Mouse (Mus musculus) heart, embryonic 12.5 days (tissue): ENCODE measurements at regions not wholly inside any gene's neighbourhood (a gene's known extent, or its start where the extent isn't known, plus 50 kb on each side); places are given as distances from the start of the nearest gene placed in this dataset.

Source experiments
- ATAC-seq: fragments of 200-750 bp; cut with Nextera tagmentation; 2 replicates; pipeline ENCODE4 v1.8.0; 2017; ENCODE audit warnings: moderate TSS enrichment, moderate library complexity; ENCODE audit not compliant: insufficient number of reproducible peaks, low FRiP score
- H3K27ac ChIP-seq: fragments of 300-500 bp; sonication (generic); 2 replicates; pipeline ENCODE4 v1.5.1; 2016; ENCODE audit warnings: mild to moderate bottlenecking, moderate library complexity; ENCODE audit not compliant: poor library complexity, severe bottlenecking
- H3K27me3 ChIP-seq: fragments of 300-500 bp; sonication (generic); replicated peaks from 2 replicates; pipeline ENCODE4 v1.6.1; 2016; ENCODE audit warnings: mild to moderate bottlenecking, moderate library complexity
- H3K36me3 ChIP-seq: fragments of 300-500 bp; sonication (generic); 2 replicates; pipeline ENCODE4 v1.6.1; 2016; ENCODE audit warnings: mild to moderate bottlenecking, moderate library complexity
- H3K4me1 ChIP-seq: fragments of 300-500 bp; sonication (generic); replicated peaks from 2 replicates; pipeline ENCODE4 v1.6.1; 2016; ENCODE audit warnings: mild to moderate bottlenecking
- H3K4me2 ChIP-seq: fragments of 300-500 bp; sonication (generic); 2 replicates; pipeline ENCODE4 v1.6.1; 2016; ENCODE audit warnings: mild to moderate bottlenecking, moderate library complexity
- H3K4me3 ChIP-seq: fragments of 300-500 bp; sonication (generic); 2 replicates; pipeline ENCODE4 v1.5.1; 2016; ENCODE audit warnings: mild to moderate bottlenecking
- H3K9ac ChIP-seq: fragments of 300-500 bp; sonication (generic); 2 replicates; pipeline ENCODE4 v1.6.1; 2016; ENCODE audit warnings: mild to moderate bottlenecking, moderate library complexity
- H3K9me3 ChIP-seq: fragments of 300-500 bp; sonication (generic); replicated peaks from 2 replicates; pipeline ENCODE4 v1.6.1; 2016; ENCODE audit warnings: mild to moderate bottlenecking, moderate library complexity
- WGBS: fragments of 180-500 bp; shearing (Covaris S2); methylation state at CpG from one replicate; pipeline ENCODE4 v1.1.7; 2016; 5-methylcytosine and 5-hydroxymethylcytosine counted together

DNA sequence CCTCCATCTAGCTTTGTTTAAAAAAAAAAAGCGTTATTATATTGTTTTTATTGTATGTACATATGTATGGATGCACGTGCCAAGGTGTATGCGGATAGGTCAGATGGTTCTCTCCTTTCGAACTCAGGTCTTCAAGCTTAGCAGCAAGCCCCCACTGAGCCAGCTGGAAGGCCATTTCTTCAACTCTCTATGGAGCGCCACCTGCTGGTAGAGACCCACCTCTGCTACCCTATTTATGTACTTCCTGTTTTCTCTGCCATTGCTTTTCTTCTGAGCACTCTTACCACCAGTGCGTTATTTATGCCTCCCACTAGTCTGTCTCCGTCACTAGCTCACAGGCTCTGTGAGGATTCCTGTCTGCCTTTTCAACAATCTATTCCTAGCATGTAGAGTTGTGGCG, 91.5 kb upstream of the Rpl38 start:
- ATAC-seq: no peak
- 79% methylated on average over 8 of the region's 8 CpGs for whole genome bisulfite sequencing
- peaks cover 6% of the 10 kb centered on the region; the same call in 1 of the 2 replicates for H3K9me3 ChIP-seq

DNA sequence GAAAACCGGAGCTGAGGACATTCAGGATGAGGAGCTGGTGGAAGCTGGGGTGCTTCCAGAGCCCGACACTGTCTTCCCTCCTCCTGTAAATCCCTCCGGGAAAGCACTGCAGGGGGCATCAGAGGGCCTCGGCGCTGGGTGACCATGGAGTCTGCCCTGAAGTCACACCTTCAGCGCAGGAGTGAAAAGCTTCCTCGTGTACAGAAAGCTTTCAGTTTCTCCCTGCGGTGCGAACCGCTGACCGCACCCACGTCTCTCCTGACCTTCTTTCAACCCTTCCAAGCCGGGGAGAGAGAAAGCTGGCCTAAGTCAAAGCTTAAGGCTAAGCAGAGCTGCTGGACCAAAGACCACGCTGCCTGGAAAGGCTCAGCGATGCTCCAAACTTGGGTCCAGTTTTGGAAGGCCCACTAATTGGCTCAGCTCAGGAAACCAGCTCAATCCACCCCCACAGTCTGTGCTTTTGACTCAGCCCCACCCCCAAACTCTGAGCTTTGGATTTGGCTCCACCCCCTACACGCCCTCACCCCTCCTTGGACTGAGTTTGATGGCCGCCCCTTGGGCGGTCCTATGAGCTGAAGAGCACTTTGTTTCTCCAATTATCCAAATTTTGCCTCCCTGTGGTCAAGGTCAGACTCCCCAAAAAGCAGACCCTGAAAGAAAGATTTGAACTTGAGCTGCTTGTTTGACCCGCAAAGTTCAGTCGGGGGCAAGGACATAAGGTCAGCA, 97.0 kb upstream of the Rpl38 start:
- ATAC-seq: no peak
- H3K9ac ChIP-seq: no peak overlapping the region
- no peaks in the 10 kb centered on the region for H3K36me3 ChIP-seq
- H3K27me3 ChIP-seq: peaks cover 46% of the 10 kb centered on the region
- WGBS: 22% methylated on average over 20 of the region's 20 CpGs
- H3K9me3 ChIP-seq: peaks cover 9% of the 10 kb centered on the region
- peaks cover 15% of the 10 kb centered on the region; the same call in 1 of the 2 replicates for H3K4me1 ChIP-seq
- peak overlapping the region; percentile 10; the same call in 1 of the 2 replicates for H3K4me3 ChIP-seq
- peak overlapping the region; percentile 41 for H3K4me2 ChIP-seq
- no peak overlapping the region for H3K27ac ChIP-seq

More for the DNA sequence above, 91.5 kb upstream of the Rpl38 start:
- H3K27me3 ChIP-seq: no peaks in the 10 kb centered on the region
- H3K36me3 ChIP-seq: no peaks in the 10 kb centered on the region
- H3K4me3 ChIP-seq: no peak overlapping the region
- H3K27ac ChIP-seq: no peak overlapping the region
- H3K4me2 ChIP-seq: no peak overlapping the region
- no peaks in the 10 kb centered on the region for H3K4me1 ChIP-seq
- no peak overlapping the region for H3K9ac ChIP-seq

GRCm38 (mm10) chr11:114570076-114570475, 98.2 kb upstream of the Rpl38 start:
- Histone ChIP-seq H3K9me3 (peaks cover 10% of the 10 kb centered on the region), H3K27ac (no peak overlapping the region), H3K4me3 (no peak overlapping the region), H3K4me2 (no peak overlapping the region), H3K9ac (no peak overlapping the region), H3K36me3 (no peaks in the 10 kb centered on the region), H3K27me3 (peaks cover 48% of the 10 kb centered on the region), H3K4me1 (peaks cover 15% of the 10 kb centered on the region; the same call in 1 of the 2 replicates)
- 90% methylated on average over 5 of the region's 5 CpGs for WGBS
- ATAC-seq: no peak

DNA sequence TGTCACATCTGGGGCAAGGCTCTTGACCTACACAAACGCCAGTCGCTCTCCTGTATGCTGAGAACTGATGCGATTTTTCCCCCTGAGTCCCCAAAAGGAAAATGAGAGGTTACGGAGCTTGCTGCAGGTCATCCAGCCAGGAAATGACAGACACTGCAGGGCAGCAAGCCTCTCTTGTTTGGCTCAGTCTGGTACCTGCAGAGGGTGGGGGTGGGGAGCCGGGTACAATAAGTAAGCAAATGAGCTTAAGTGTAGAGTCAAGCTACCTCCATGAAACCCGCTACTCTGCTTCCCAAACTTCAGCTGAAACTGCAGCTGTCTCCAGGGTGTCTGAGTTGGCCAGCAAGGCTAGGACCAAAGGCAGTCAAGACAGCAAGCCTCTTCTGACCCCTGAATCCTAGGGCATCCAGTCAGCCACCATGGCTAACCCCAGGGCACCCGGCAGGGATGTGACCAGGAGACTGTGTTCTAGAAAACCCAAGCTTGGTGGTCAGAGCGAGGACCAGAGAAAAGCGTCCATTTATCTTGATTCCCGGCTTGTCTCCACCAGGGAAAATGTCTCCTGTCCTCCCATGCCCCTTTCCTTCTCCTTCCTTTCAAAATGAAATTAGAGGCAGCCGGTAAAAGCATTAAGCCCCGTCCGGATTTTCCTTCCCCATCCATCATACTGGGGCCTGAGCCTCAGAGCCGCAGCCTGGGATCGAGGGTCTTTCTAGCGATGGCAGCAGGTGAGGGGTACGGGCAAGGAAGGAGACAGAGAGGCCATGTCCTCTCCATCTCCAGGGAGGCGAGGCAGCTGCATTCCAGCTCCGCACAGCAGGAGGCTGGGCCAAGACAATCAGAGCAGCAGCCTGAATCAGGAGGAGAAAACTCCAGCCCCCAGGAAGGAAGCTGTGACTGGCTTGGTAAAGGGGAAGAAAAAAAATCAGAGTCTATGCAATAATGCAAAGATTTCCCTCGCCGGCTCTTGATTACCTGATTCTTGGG, 100.2 kb upstream of the Rpl38 start:
- H3K4me3 ChIP-seq: no peak overlapping the region
- H3K27me3 ChIP-seq: peaks cover 48% of the 10 kb centered on the region
- no peaks in the 10 kb centered on the region for H3K36me3 ChIP-seq
- H3K27ac ChIP-seq: no peak overlapping the region
- H3K4me2 ChIP-seq: 0 out of 2 replicates have a peak overlapping the region, but pooled peaks have one; percentile 11
- H3K9ac ChIP-seq: no peak overlapping the region
- 8% methylated on average over 21 of the region's 21 CpGs for WGBS
- ATAC-seq: no peak
- H3K9me3 ChIP-seq: peaks cover 19% of the 10 kb centered on the region; the same call in 1 of the 2 replicates
- H3K4me1 ChIP-seq: peaks cover 15% of the 10 kb centered on the region; the same call in 1 of the 2 replicates

GRCm38 (mm10) chr11:114567045-114567780, 101.1 kb upstream of the Rpl38 start:
- Histone ChIP-seq H3K9me3 (peaks cover 19% of the 10 kb centered on the region; the same call in 1 of the 2 replicates), H3K4me1 (peaks cover 15% of the 10 kb centered on the region; the same call in 1 of the 2 replicates), H3K27ac (no peak overlapping the region), H3K9ac (no peak overlapping the region), H3K4me3 (no peak overlapping the region), H3K4me2 (0 out of 2 replicates have a peak overlapping the region, but pooled peaks have one; percentile 14), H3K27me3 (peaks cover 48% of the 10 kb centered on the region), H3K36me3 (no peaks in the 10 kb centered on the region)
- 7% methylated on average over 20 of the region's 20 CpGs for WGBS
- ATAC-seq: no peak

DNA sequence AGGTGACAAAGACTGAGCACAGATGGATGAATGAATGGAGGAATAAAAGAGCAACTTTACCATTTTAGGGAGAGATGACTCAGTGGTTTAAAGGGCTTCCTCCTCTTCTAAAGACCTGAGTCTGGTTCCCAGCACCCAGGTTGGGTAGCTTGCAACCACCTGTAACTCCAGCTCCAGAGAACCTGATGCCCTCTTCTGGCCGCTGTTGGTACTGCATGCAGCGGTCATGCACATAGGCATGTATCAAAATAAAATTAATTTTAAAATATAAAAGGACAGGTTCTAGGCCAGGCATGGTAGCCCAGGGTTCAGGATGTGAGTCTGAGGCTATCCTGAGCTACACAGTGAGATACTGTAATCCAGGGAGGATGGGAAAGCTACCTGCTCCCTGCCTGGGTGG, 103.4 kb upstream of the Rpl38 start:
- 87% methylated on average over 2 of the region's 2 CpGs for WGBS
- Histone ChIP-seq H3K9ac (no peak overlapping the region), H3K4me3 (no peak overlapping the region), H3K4me1 (peaks cover 10% of the 10 kb centered on the region; the same call in 1 of the 2 replicates), H3K9me3 (peaks cover 19% of the 10 kb centered on the region; the same call in 1 of the 2 replicates), H3K4me2 (no peak overlapping the region), H3K27me3 (peaks cover 56% of the 10 kb centered on the region), H3K27ac (no peak overlapping the region), H3K36me3 (no peaks in the 10 kb centered on the region)
- no peak for ATAC-seq

- ATAC-seq: no peak
- 83% methylated on average over 9 of the region's 9 CpGs for WGBS
- peaks cover 55% of the 10 kb centered on the region for H3K27me3 ChIP-seq
Measured at GRCm38 (mm10) chr11:114563172-114563571, 105.2 kb upstream of the Rpl38 start.

GRCm38 (mm10) chr11:114554576-114554975, 113.7 kb upstream of the Rpl38 start:
- H3K9me3 ChIP-seq: no peaks in the 10 kb centered on the region
- no peak overlapping the region for H3K4me3 ChIP-seq
- WGBS: 46% methylated on average over 5 of the region's 5 CpGs
- no peak overlapping the region for H3K27ac ChIP-seq
- H3K9ac ChIP-seq: no peak overlapping the region
- H3K36me3 ChIP-seq: no peaks in the 10 kb centered on the region
- ATAC-seq: no peak
- peaks cover 11% of the 10 kb centered on the region for H3K27me3 ChIP-seq
- H3K4me2 ChIP-seq: no peak overlapping the region
- peaks cover 8% of the 10 kb centered on the region for H3K4me1 ChIP-seq

More at GRCm38 (mm10) chr11:114563172-114563571, 105.2 kb upstream of the Rpl38 start:
- Histone ChIP-seq H3K36me3 (no peaks in the 10 kb centered on the region), H3K4me3 (no peak overlapping the region), H3K9ac (no peak overlapping the region), H3K4me1 (peaks cover 7% of the 10 kb centered on the region; the same call in 1 of the 2 replicates), H3K4me2 (no peak overlapping the region), H3K27ac (no peak overlapping the region), H3K9me3 (peaks cover 19% of the 10 kb centered on the region; the same call in 1 of the 2 replicates)

DNA sequence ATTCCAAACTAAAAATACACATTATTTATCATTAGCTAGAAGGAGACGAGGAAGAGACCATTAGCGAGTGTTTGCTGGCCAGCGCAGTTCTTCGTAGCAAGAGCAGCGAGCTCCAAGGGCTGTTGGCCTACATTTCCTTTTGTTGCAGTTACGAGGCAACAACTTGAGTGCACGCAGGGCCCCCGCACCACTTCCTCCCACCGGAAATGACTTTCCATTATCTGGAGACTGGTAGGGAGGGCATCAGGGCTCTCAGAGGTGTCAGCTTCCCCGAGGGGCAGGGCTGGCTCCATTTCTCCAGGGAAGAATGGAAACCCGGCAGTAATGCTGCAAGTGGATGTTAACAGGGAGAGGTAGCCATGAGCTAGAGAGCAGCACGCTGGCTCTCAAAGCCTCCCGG, 114.3 kb upstream of the Rpl38 start:
- ATAC-seq: no peak; the same call in 1 of the 2 replicates
- Histone ChIP-seq H3K4me2 (peak overlapping the region; percentile 12; the same call in 1 of the 2 replicates), H3K27ac (no peak overlapping the region), H3K9me3 (no peaks in the 10 kb centered on the region), H3K9ac (no peak overlapping the region), H3K36me3 (no peaks in the 10 kb centered on the region), H3K27me3 (0 out of 2 replicates have a peak, but pooled peaks cover 5% of the 10 kb centered on the region), H3K4me3 (no peak overlapping the region), H3K4me1 (peaks cover 8% of the 10 kb centered on the region)
- WGBS: 33% methylated on average over 13 of the region's 13 CpGs

- Histone ChIP-seq H3K9ac (no peak overlapping the region), H3K27ac (no peak overlapping the region), H3K4me1 (peaks cover 8% of the 10 kb centered on the region), H3K4me2 (no peak overlapping the region), H3K4me3 (no peak overlapping the region), H3K9me3 (no peaks in the 10 kb centered on the region), H3K36me3 (no peaks in the 10 kb centered on the region), H3K27me3 (no peaks in the 10 kb centered on the region)
- 84% methylated on average over 7 of the region's 7 CpGs for WGBS
- ATAC-seq: no peak
Measured at GRCm38 (mm10) chr11:114552176-114552575, 116.1 kb upstream of the Rpl38 start.
